Mouse (Mus musculus): ENCODE measurements around the gene Ipo4. TPM values are rescaled to one million over a fixed set of nuclear protein-coding genes. Genes with fewer than 3 reads are reported as not detected.
A peak's percentile ranks its signal among the peaks of the same experiment; 100 is the strongest.

Gene Ipo4
- total and polyA plus RNA-seq, 3 experiments, result 46.2 to 132 TPM; not detected in 1

DNA sequence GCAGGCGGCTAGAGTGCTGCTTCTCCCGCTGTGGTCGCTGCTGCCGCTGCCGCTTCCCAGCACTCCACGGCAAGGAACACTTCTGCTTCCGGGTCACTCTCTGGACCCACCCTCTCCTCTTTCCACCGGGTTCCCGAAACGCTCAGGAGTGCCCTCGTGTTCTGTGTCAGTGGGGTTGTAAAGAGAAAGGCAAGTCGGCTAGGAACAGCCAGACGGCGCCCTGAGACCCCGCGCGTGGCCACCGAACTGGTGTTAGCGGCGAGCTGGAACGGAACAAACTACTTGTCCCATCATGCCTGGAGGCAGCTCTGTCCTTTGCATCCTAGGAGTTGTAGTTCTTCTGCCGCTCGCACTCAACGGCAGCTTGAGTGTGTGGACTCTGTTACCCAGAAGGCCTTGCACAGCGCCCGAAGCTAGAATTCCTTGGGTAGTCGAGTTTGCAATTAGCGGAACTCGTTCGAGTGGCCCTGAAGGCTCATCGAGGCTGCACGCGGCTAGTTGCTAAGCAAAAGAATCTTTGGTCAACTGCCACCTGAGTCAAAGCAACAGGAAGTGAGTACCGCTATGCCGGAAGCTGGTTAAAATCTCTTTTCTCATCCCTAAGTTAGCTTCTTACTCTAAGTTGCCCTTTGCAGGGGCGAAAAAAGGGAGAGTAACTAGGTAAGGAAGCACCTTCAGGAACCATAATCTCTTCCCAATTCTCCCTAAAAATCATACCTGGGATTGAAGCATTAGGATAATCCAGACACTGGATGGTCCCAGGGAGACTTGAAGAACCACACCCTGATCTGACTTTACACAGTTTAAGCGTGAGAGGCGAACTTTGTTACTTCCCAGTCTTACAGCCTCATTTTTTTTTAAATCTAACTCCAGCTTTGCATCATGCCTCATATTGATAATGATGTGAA, 36.3 kb upstream of the Ipo4 start, which contains the start of the genes Gmpr2 and Nedd8 (continued):
- TF ChIP-seq POLR2A (IDR thresholded peaks at IDR 0.05; ENCODE audit: control insufficient read depth in 1 of 2, insufficient read depth in 1 of 2, low read depth in 1 of 2, low read length in 2 of 2, poor library complexity in 1 of 2) (peak; percentile 40 to 74; a peak in 1 of 4 replicates), ZKSCAN1 (IDR thresholded peaks at IDR 0.05; ENCODE audit: low read depth, low read length) (no peak), EP300 (IDR thresholded peaks at IDR 0.05; ENCODE audit: low read depth in 1 of 2, low read length in 2 of 2) (peak; percentile 44 to 54), NELFE (IDR thresholded peaks at IDR 0.05; ENCODE audit: low read depth, low read length) (peak; percentile 80), USF1 (IDR thresholded peaks at IDR 0.05; ENCODE audit: low read depth, low read length) (no peak), HCFC1 (IDR thresholded peaks at IDR 0.05; ENCODE audit: low read depth, low read length) (peak; percentile 97), NRF1 (IDR thresholded peaks at IDR 0.05; ENCODE audit: insufficient read depth, low read depth, low read length, poor library complexity, severe bottlenecking) (no peak), ELF1 (IDR thresholded peaks at IDR 0.05; ENCODE audit: low read depth, low read length) (peak; percentile 83), MYB (IDR thresholded peaks at IDR 0.05; ENCODE audit: low read depth, low read length) (peak; percentile 64), E2F4 (IDR thresholded peaks at IDR 0.05; ENCODE audit: borderline replicate concordance, low read depth, low read length) (0 out of 2 replicates have a peak, but pooled peaks have one; percentile 50), MAX (IDR thresholded peaks at IDR 0.05; ENCODE audit: low read length) (peak; percentile 96), ZC3H11A (IDR thresholded peaks at IDR 0.05; ENCODE audit: low read depth, low read length) (no peak), POLR2AphosphoS5 (IDR thresholded peaks at IDR 0.05; ENCODE audit: borderline replicate concordance, low read depth, low read length) (no peak), RCOR1 (IDR thresholded peaks at IDR 0.05; ENCODE audit: low read depth, low read length) (peak; percentile 15; the same call in 1 of the 2 replicates), MXI1 (IDR thresholded peaks at IDR 0.05; ENCODE audit: low read depth, low read length) (peak; percentile 97), CTCF (IDR thresholded peaks at IDR 0.05 in 2 of 3, conservative IDR thresholded peaks at IDR 0.05 in 1 of 3; ENCODE audit: control insufficient read depth in 1 of 3, insufficient read depth in 1 of 3, low read depth in 2 of 3, low read length in 3 of 3, poor library complexity in 1 of 3, severe bottlenecking in 1 of 3) (no peak)

DNA sequence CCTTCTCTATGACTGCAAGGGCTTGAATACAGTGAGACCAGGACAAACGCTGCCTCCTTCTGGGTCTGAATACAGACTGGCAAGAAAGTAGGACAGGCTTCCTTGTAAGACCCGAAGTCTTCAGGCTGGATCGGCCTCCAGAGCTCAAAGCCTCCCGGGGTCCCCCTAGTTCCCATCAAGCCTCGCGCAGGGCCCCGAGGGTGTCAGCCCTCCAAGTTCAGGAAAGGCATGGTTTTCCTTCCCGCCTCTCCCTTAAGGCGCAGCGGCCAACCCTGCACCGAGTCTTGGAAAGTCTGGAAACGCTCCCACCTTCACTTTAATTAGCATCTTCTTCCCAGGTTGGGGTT, 35.7 kb upstream of the Ipo4 start:
- Histone ChIP-seq H3K27me3 (ENCODE audit: control insufficient read depth in 1 of 2, insufficient read depth in 2 of 2, low read length in 2 of 2) (no peaks in the 10 kb centered on the region), H3K4me1 (ENCODE audit: control insufficient read depth in 1 of 2, insufficient read depth in 2 of 2, low read length in 2 of 2) (peaks cover 7 to 15% of the 10 kb centered on the region in 2 experiments; a peak in 3 of 4 replicates)
- DNase-seq (ENCODE audit: low read depth, low spot score), result no peak

More for the DNA sequence above, 35.7 kb upstream of the Ipo4 start:
- H3K79me2 ChIP-seq (ENCODE audit: control insufficient read depth, insufficient read depth, low read length, poor library complexity), result peaks cover 32% of the 10 kb centered on the region
- H3K36me3 ChIP-seq (ENCODE audit: control insufficient read depth in 1 of 2, insufficient read depth in 2 of 2, low read length in 2 of 2), result peaks cover 0 to 37% of the 10 kb centered on the region in 2 experiments; a peak in 2 of 4 replicates
- peak overlapping the region; percentile 93 for H3K27ac ChIP-seq (ENCODE audit: control insufficient read depth, low read depth, low read length)
- TF ChIP-seq ZMIZ1 (IDR thresholded peaks at IDR 0.05; ENCODE audit: low read depth, low read length) (0 out of 2 replicates have a peak, but pooled peaks have one; percentile 23), MYB (IDR thresholded peaks at IDR 0.05; ENCODE audit: low read depth, low read length) (no peak), ZKSCAN1 (IDR thresholded peaks at IDR 0.05; ENCODE audit: low read depth, low read length) (no peak), NELFE (IDR thresholded peaks at IDR 0.05; ENCODE audit: low read depth, low read length) (peak; percentile 58; the same call in 1 of the 2 replicates), ELF1 (IDR thresholded peaks at IDR 0.05; ENCODE audit: low read depth, low read length) (0 out of 2 replicates have a peak, but pooled peaks have one; percentile 3), SMC3 (IDR thresholded peaks at IDR 0.05; ENCODE audit: low read depth, low read length) (0 out of 2 replicates have a peak, but pooled peaks have one; percentile 13)
- peak overlapping the region; percentile 78 for H3K9ac ChIP-seq (ENCODE audit: control insufficient read depth, low read depth, low read length, poor library complexity, severe bottlenecking)
- no peaks in the 10 kb centered on the region for H3K9me3 ChIP-seq (replicated peaks; ENCODE audit: insufficient read depth, low read length)
- peak overlapping the region; percentile 69 to 70 for H3K4me3 ChIP-seq (ENCODE audit: control insufficient read depth in 1 of 2, insufficient read depth in 1 of 2, low read depth in 2 of 2, low read length in 2 of 2)
